Mouse (Mus musculus) MEL (cell line): ENCODE measurements around the gene Dock9. TPM values are rescaled to one million over a fixed set of nuclear protein-coding genes. Genes with fewer than 3 reads are reported as not detected.

Source experiments
- DNase-seq: peaks from one replicate; pipeline ENCODE4 v3.0.0; 2011; ENCODE audit warnings: low read depth, low spot score
- H3K27ac ChIP-seq: 2 replicates; pipeline ENCODE4 v1.5.1; 2012; ENCODE audit warnings: low read depth, mild to moderate bottlenecking, control low read depth, low read length, moderate library complexity; ENCODE audit not compliant: control insufficient read depth
- H3K27me3 ChIP-seq, 2 experiments: fragments of 150-350 bp in 1 of 2; sonication (generic) in 1 of 2; 2 replicates each; pipeline ENCODE4 v1.6.1; 2012; ENCODE audit warnings: low read length in 2 of 2, mild to moderate bottlenecking in 2 of 2, improper control_type of control experiment in 1 of 2, moderate library complexity in 1 of 2; ENCODE audit not compliant: insufficient read depth in 2 of 2, control insufficient read depth in 1 of 2
- H3K36me3 ChIP-seq, 2 experiments: 2 replicates each; pipeline ENCODE4 v1.6.1; 2012 to 2014; ENCODE audit warnings: low read length in 2 of 2, improper control_type of control experiment in 1 of 2, inconsistent platforms in 1 of 2, mild to moderate bottlenecking in 1 of 2; ENCODE audit not compliant: insufficient read depth in 2 of 2, control insufficient read depth in 1 of 2
- H3K4me1 ChIP-seq, 2 experiments: fragments of 150-350 bp in 1 of 2; sonication (generic) in 1 of 2; 2 replicates each; pipeline ENCODE4 v1.6.1; 2012; ENCODE audit warnings: low read length in 2 of 2, improper control_type of control experiment in 1 of 2, mild to moderate bottlenecking in 1 of 2; ENCODE audit not compliant: insufficient read depth in 2 of 2, control insufficient read depth in 1 of 2
- H3K4me3 ChIP-seq, 2 experiments: fragments of 150-350 bp in 1 of 2; sonication (generic) in 1 of 2; 2 replicates each; pipeline ENCODE4 v1.5.1; 2012; ENCODE audit warnings: low read depth in 2 of 2, low read length in 2 of 2, mild to moderate bottlenecking in 2 of 2, moderate library complexity in 2 of 2, control low read depth in 1 of 2, improper control_type of control experiment in 1 of 2; ENCODE audit not compliant: control insufficient read depth in 1 of 2, insufficient read depth in 1 of 2
- H3K79me2 ChIP-seq: 2 replicates; pipeline ENCODE4 v1.6.1; 2012; ENCODE audit warnings: mild to moderate bottlenecking, low read length, moderate library complexity; ENCODE audit not compliant: control insufficient read depth, poor library complexity, insufficient read depth
- H3K9ac ChIP-seq: 2 replicates; pipeline ENCODE4 v1.6.1; 2012; ENCODE audit warnings: low read depth, mild to moderate bottlenecking, control low read depth, low read length, moderate library complexity; ENCODE audit not compliant: control insufficient read depth, poor library complexity, severe bottlenecking
- H3K9me3 ChIP-seq: fragments of 150-350 bp; sonication (generic); replicated peaks from 2 replicates; pipeline ENCODE4 v1.6.1; 2012; ENCODE audit warnings: mild to moderate bottlenecking, low read length, improper control_type of control experiment, moderate library complexity; ENCODE audit not compliant: insufficient read depth
- BHLHE40 ChIP-seq: IDR thresholded peaks from 2 replicates; pipeline ENCODE4 v1.6.1; 2012; ENCODE audit warnings: low read depth, mild to moderate bottlenecking, inconsistent platforms, low read length, improper control_type of control experiment, borderline replicate concordance
- ETS1 ChIP-seq: IDR thresholded peaks from 2 replicates; pipeline ENCODE4 v1.6.1; 2012; ENCODE audit warnings: low read depth, mild to moderate bottlenecking, inconsistent platforms, low read length, improper control_type of control experiment, moderate library complexity
- GABPA ChIP-seq: IDR thresholded peaks from 2 replicates; pipeline ENCODE4 v1.6.1; 2012; ENCODE audit warnings: low read depth, mild to moderate bottlenecking, inconsistent platforms, low read length, improper control_type of control experiment, moderate library complexity
- MXI1 ChIP-seq: IDR thresholded peaks from 2 replicates; pipeline ENCODE4 v1.6.1; 2011; ENCODE audit warnings: mild to moderate bottlenecking, low read depth, low read length, improper control_type of control experiment
- NELFE ChIP-seq: IDR thresholded peaks from 2 replicates; pipeline ENCODE4 v1.6.1; 2011; ENCODE audit warnings: low read depth, low read length, improper control_type of control experiment
- NRF1 ChIP-seq: IDR thresholded peaks from 2 replicates; pipeline ENCODE4 v1.6.1; 2014; ENCODE audit warnings: low read depth, mild to moderate bottlenecking, inconsistent platforms, low read length, improper control_type of control experiment, moderate library complexity; ENCODE audit not compliant: poor library complexity, insufficient read depth, severe bottlenecking
- POLR2A ChIP-seq, 2 experiments: IDR thresholded peaks; 2 replicates each; pipeline ENCODE4 v1.6.1; 2011 to 2012; ENCODE audit warnings: low read length in 2 of 2, mild to moderate bottlenecking in 2 of 2, control low read depth in 1 of 2, improper control_type of control experiment in 1 of 2, low read depth in 1 of 2, moderate library complexity in 1 of 2; ENCODE audit not compliant: control insufficient read depth in 1 of 2, insufficient read depth in 1 of 2, poor library complexity in 1 of 2
- POLR2AphosphoS5 ChIP-seq: IDR thresholded peaks from 2 replicates; pipeline ENCODE4 v1.6.1; 2012; ENCODE audit warnings: low read depth, borderline replicate concordance, mild to moderate bottlenecking, inconsistent platforms, low read length, moderate library complexity, mixed read lengths
- RCOR1 ChIP-seq: IDR thresholded peaks from 2 replicates; pipeline ENCODE4 v1.6.1; 2012; ENCODE audit warnings: low read depth, mild to moderate bottlenecking, inconsistent platforms, low read length, improper control_type of control experiment
- UBTF ChIP-seq: IDR thresholded peaks from 2 replicates; pipeline ENCODE4 v1.6.1; 2012; ENCODE audit warnings: low read depth, mild to moderate bottlenecking, inconsistent platforms, low read length, improper control_type of control experiment, moderate library complexity, borderline replicate concordance; ENCODE audit not compliant: insufficient read depth
- ZC3H11A ChIP-seq: IDR thresholded peaks from 2 replicates; pipeline ENCODE4 v1.6.1; 2012; ENCODE audit warnings: low read depth, mild to moderate bottlenecking, inconsistent platforms, low read length, improper control_type of control experiment
- ZKSCAN1 ChIP-seq: IDR thresholded peaks from 2 replicates; pipeline ENCODE4 v1.6.1; 2012; ENCODE audit warnings: low read depth, mild to moderate bottlenecking, inconsistent platforms, low read length, improper control_type of control experiment, moderate library complexity
- ZMIZ1 ChIP-seq: IDR thresholded peaks from 2 replicates; pipeline ENCODE4 v1.6.1; 2012; ENCODE audit warnings: low read depth, mild to moderate bottlenecking, inconsistent platforms, low read length, improper control_type of control experiment, moderate library complexity
- ZNF384 ChIP-seq: IDR thresholded peaks from 2 replicates; pipeline ENCODE4 v1.6.1; 2012; ENCODE audit warnings: low read depth, mild to moderate bottlenecking, inconsistent platforms, low read length, improper control_type of control experiment
- polyA plus RNA-seq, 2 experiments: library from polyadenylated mRNA; stranded (reverse) in 1 of 2; unstranded in 1 of 2; fragments of >175 nt in 1 of 2; fragments of >200 nt in 1 of 2; gene quantifications; 2 replicates each; pipeline versions ENCODE4 v1.2.1 to v1.2.4; 2012; ENCODE audit warnings: low replicate concordance in 2 of 2, low read depth in 1 of 2; ENCODE audit not compliant: insufficient read length in 2 of 2, insufficient read depth in 1 of 2, missing spikeins in 1 of 2
- total RNA-seq: library from RNA; depleted of rRNA; stranded (reverse); fragments of 300-350 nt; gene quantifications from 2 replicates; pipeline ENCODE4 v1.2.3, GENCODE M21; 2012

The Dock9 gene
- total and polyA plus RNA-seq, 3 experiments, result 6.3 to 9.4 TPM; not detected in 1

DNA sequence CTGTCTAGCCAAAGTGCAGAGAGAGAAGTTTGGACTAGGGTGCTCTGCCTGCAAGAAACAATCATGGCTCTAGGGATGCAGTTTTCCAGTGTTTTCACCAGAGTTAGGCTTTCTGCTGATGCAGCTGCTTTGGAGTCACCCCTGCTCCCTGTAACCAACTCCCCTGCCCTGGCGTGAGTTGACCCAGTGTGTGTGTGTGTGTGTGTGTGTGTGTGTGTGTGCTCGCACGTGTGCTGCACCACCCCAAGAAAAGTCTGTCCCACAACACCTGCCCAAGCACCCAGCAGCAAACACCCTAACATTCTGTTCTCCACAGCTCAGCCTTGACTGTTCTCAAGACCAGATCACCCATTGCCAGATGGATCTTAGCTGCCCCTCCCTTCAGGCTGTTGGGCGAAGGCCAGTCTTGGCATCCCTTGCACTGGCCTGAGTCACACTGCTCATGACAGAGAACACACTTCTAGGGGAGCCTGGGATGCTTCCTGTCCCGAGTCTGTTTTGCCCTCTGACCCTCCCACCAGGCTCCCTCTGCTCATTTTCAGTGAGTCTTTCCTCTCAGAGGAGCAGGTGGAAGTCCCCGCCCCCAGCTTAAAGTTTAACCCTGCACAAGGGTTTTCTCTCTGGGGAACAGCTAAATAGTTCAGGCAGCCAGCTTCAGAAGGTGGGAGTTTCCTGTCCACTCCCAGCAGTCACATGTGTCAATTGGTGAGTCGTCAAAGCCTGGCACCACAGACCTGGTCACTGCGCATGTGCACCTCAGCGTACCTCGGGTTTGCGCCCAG is 26.9 kb upstream of the Dock9 start:
- TF ChIP-seq UBTF (no peak), ZKSCAN1 (no peak)
- TF ChIP-seq, all 39 proteins: peak for 0
- H3K9ac ChIP-seq, result no peak overlapping the region
- no peak for DNase-seq
- no peaks in the 10 kb centered on the region for H3K36me3 ChIP-seq
- no peak overlapping the region for H3K4me3 ChIP-seq
- no peaks in the 10 kb centered on the region for H3K79me2 ChIP-seq
- H3K27ac ChIP-seq, result no peak overlapping the region
- H3K27me3 ChIP-seq, result no peaks in the 10 kb centered on the region; a peak in 1 of 4 replicates
- no peaks in the 10 kb centered on the region for H3K9me3 ChIP-seq
- H3K4me1 ChIP-seq, result no peaks in the 10 kb centered on the region; a peak in 1 of 4 replicates

DNA sequence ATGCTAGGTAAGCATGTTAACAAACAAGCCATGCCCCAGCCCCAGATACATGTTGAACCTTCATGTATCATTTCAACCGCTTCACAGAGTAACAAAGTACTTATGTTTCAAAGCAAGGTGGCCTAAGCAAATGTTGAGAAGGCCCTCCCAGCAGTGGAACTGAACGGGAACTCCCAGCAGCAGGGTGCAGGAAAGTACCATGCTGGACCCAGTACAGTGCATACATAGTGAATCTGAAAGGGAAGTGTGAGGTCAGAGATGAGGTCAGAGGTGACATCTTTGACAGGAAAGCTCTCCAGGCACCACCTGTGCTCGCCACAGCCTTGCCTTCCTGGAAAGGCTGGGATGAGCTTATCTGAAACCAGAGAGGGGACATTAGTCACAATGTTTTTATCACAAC is 25.4 kb upstream of the Dock9 start:
- Histone ChIP-seq H3K36me3 (no peaks in the 10 kb centered on the region), H3K4me3 (no peak overlapping the region), H3K79me2 (no peaks in the 10 kb centered on the region), H3K9ac (no peak overlapping the region), H3K9me3 (no peaks in the 10 kb centered on the region), H3K27ac (no peak overlapping the region), H3K4me1 (no peaks in the 10 kb centered on the region; a peak in 1 of 4 replicates)
- no peak for DNase-seq
- no peak for TF ChIP-seq GABPA
- no peak for TF ChIP-seq NELFE
- TF ChIP-seq ZC3H11A, result no peak
- TF ChIP-seq RCOR1, result no peak
- TF ChIP-seq UBTF, result no peak
- TF ChIP-seq MXI1, result no peak
- TF ChIP-seq POLR2A (IDR thresholded peaks at IDR 0.05; ENCODE audit: control insufficient read depth in 1 of 2, insufficient read depth in 1 of 2, low read depth in 1 of 2, low read length in 2 of 2, poor library complexity in 1 of 2), result no peak
- TF ChIP-seq ETS1, result no peak
- no peak for TF ChIP-seq NRF1
- TF ChIP-seq ZNF384, result no peak
- no peak for TF ChIP-seq POLR2AphosphoS5
- no peak for TF ChIP-seq BHLHE40
- no peak for TF ChIP-seq ZMIZ1
- TF ChIP-seq, all 39 proteins: peak for 0
- no peaks in the 10 kb centered on the region; a peak in 1 of 4 replicates for H3K27me3 ChIP-seq
